Mouse (Mus musculus) midbrain, postnatal 0 days (tissue): ENCODE measurements around the gene Mrps35. TPM values are rescaled to one million over a fixed set of nuclear protein-coding genes. Genes with fewer than 3 reads are reported as not detected.

Experiments
- ATAC-seq: fragments of 200-750 bp; cut with Nextera tagmentation; 2 replicates; pipeline ENCODE4 v1.8.0; 2017; ENCODE audit warnings: moderate number of reproducible peaks, mild to moderate bottlenecking, moderate TSS enrichment, moderate library complexity; ENCODE audit not compliant: low FRiP score
- DNase-seq: peaks from one replicate; pipeline ENCODE4 v3.0.0-alpha.2; 2015; ENCODE audit warnings: low spot score
- H3K27ac ChIP-seq: fragments of 300-500 bp; sonication (generic); 2 replicates; pipeline ENCODE4 v1.5.1; 2014; ENCODE audit warnings: low read depth, mild to moderate bottlenecking, low read length, mixed read lengths
- H3K27me3 ChIP-seq: fragments of 300-500 bp; sonication (generic); 2 replicates; pipeline ENCODE4 v1.6.1; 2014; ENCODE audit warnings: low read length, control low read depth, mixed read lengths; ENCODE audit not compliant: insufficient read depth
- H3K36me3 ChIP-seq: fragments of 300-500 bp; sonication (generic); 2 replicates; pipeline ENCODE4 v1.6.1; 2014; ENCODE audit warnings: low read length, control low read depth, mixed read lengths; ENCODE audit not compliant: insufficient read depth
- H3K4me1 ChIP-seq: fragments of 300-500 bp; sonication (generic); 2 replicates; pipeline ENCODE4 v1.6.1; 2014; ENCODE audit warnings: mild to moderate bottlenecking, control low read depth, antibody characterized with exemption, low read length, mixed read lengths; ENCODE audit not compliant: insufficient read depth
- H3K4me2 ChIP-seq: fragments of 300-500 bp; sonication (generic); 2 replicates; pipeline ENCODE4 v1.6.1; 2014; ENCODE audit warnings: low read depth, mild to moderate bottlenecking, low read length, mixed read lengths; ENCODE audit not compliant: poor library complexity, severe bottlenecking
- H3K4me3 ChIP-seq: fragments of 300-500 bp; sonication (generic); 2 replicates; pipeline ENCODE4 v1.5.1; 2014; ENCODE audit warnings: low read depth, mild to moderate bottlenecking, low read length, moderate library complexity
- H3K9ac ChIP-seq: fragments of 300-500 bp; sonication (generic); replicated peaks from 2 replicates; pipeline ENCODE4 v1.6.1; 2014; ENCODE audit warnings: mild to moderate bottlenecking, low read length, moderate library complexity, mixed read lengths; ENCODE audit not compliant: poor library complexity, severe bottlenecking
- H3K9me3 ChIP-seq: fragments of 300-500 bp; sonication (generic); 2 replicates; pipeline ENCODE4 v1.6.1; 2016; ENCODE audit warnings: low read length, control low read depth
- CTCF ChIP-seq: IDR thresholded peaks from 2 replicates; pipeline ENCODE4 v1.5.1; 2016; ENCODE audit warnings: antibody characterized with exemption, mild to moderate bottlenecking
- WGBS: fragments of 180-500 bp; shearing (Covaris S2); extraction: QIAGEN DNeasy Blood & Tissue Kit; methylation state at CpG from one replicate; pipeline ENCODE4 v1.1.7; 2014; 5-methylcytosine and 5-hydroxymethylcytosine counted together
- polyA plus RNA-seq: library from polyadenylated mRNA; unstranded; fragments of >200 nt; fragmentation: Nextera tagmentation; extraction: Ambion mirVana; gene quantifications from 2 replicates; pipeline ENCODE4 v1.2.1, GENCODE M21; 2015
- total RNA-seq: library from RNA; depleted of rRNA; stranded (reverse); fragments of >200 nt; gene quantifications from 2 replicates; pipeline ENCODE4 v1.2.3, GENCODE M21; 2014

Mrps35 gene
- total and polyA plus RNA-seq, 2 experiments from 2014 or later = 8.9 to 61.0 TPM

- Histone ChIP-seq H3K36me3 (peaks cover 3% of the 10 kb centered on the region), H3K4me2 (no peak overlapping the region), H3K4me1 (no peaks in the 10 kb centered on the region), H3K9me3 (no peaks in the 10 kb centered on the region), H3K27me3 (no peaks in the 10 kb centered on the region), H3K27ac (no peak overlapping the region), H3K9ac (no peak overlapping the region), H3K4me3 (no peak overlapping the region)
- TF ChIP-seq CTCF = no peak
- ATAC-seq (no peak), DNase-seq (no peak)
- WGBS = 82% methylated on average over 6 of the region's 6 CpGs
These were observed 30.6 kb upstream of the Mrps35 start for GRCm38 (mm10) chr6:147011977-147012376.

DNA sequence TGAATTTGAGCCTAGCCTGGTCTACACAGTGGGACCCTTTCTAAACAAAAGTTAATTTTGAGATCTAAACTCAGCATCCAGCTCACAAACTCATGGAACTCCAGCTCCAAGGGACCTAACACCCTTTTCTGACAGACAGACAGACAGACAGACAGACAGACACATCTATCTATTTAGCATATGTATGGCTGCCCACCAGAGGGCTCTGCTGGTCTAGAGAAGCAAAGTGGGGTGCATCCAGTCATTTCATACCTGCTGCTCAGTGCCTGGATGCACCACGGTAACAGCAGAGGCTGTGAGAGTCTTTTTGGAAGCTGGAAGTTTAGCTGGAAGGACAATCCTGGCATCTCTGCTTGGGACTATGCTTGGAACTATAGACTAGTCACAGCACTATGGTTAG lies 29.0 kb upstream of the Mrps35 start:
- H3K9ac ChIP-seq = no peak overlapping the region
- 80% methylated on average over 1 of the region's 1 CpGs for WGBS
- DNase-seq = peak; percentile 22

GRCm38 (mm10) chr6:147017906-147018305 lies 24.7 kb upstream of the Mrps35 start:
- WGBS = 90% methylated on average over 4 of the region's 4 CpGs
- Histone ChIP-seq H3K9me3 (no peaks in the 10 kb centered on the region), H3K4me1 (no peaks in the 10 kb centered on the region), H3K4me3 (no peak overlapping the region), H3K27me3 (no peaks in the 10 kb centered on the region), H3K36me3 (peaks cover 11% of the 10 kb centered on the region), H3K27ac (no peak overlapping the region), H3K4me2 (no peak overlapping the region), H3K9ac (no peak overlapping the region)
- no peak for DNase-seq
- no peak for ATAC-seq
- TF ChIP-seq CTCF = no peak

More for the DNA sequence above, 29.0 kb upstream of the Mrps35 start:
- no peak for ATAC-seq
- no peak overlapping the region for H3K27ac ChIP-seq
- H3K4me3 ChIP-seq = no peak overlapping the region
- H3K4me1 ChIP-seq = no peaks in the 10 kb centered on the region
- H3K27me3 ChIP-seq = no peaks in the 10 kb centered on the region
- peaks cover 3% of the 10 kb centered on the region for H3K36me3 ChIP-seq
- no peaks in the 10 kb centered on the region for H3K9me3 ChIP-seq
- no peak overlapping the region for H3K4me2 ChIP-seq
- TF ChIP-seq CTCF = peak; percentile 42; the same call in 1 of the 2 replicates

DNA sequence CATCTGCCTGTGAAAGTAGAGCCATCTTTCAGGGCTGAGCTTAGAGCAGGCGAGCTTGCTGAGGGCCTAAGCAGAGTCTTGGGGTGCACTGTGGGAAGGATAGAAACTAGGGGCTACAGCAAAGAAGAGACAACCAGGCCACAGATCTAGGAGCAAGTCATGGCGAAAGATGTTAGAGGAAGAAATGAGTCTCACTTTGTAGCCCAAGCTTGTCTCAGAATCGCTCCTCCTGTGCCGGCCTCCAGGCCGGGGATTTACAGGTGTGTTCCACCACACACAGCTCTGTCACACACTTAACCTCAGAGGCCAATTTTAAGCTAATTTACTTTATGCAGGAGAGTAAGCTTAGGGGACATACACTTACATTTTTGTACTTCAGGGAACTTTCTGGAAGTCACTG lies 24.2 kb upstream of the Mrps35 start:
- H3K36me3 ChIP-seq = peaks cover 11% of the 10 kb centered on the region
- TF ChIP-seq CTCF = no peak
- no peak overlapping the region for H3K4me2 ChIP-seq
- H3K9me3 ChIP-seq = no peaks in the 10 kb centered on the region
- H3K4me1 ChIP-seq = no peaks in the 10 kb centered on the region
- H3K27me3 ChIP-seq = no peaks in the 10 kb centered on the region
- WGBS = 93% methylated on average over 5 of the region's 5 CpGs
- no peak for DNase-seq
- no peak overlapping the region for H3K27ac ChIP-seq
- ATAC-seq = no peak
- no peak overlapping the region for H3K4me3 ChIP-seq
- H3K9ac ChIP-seq = no peak overlapping the region

- no peaks in the 10 kb centered on the region for H3K4me1 ChIP-seq
- 97% methylated on average over 5 of the region's 5 CpGs for WGBS
- H3K27me3 ChIP-seq = no peaks in the 10 kb centered on the region
- H3K4me2 ChIP-seq = no peak overlapping the region
- H3K36me3 ChIP-seq = peaks cover 8% of the 10 kb centered on the region
- no peak overlapping the region for H3K27ac ChIP-seq
- no peak for TF ChIP-seq CTCF
- no peak overlapping the region for H3K9ac ChIP-seq
- H3K4me3 ChIP-seq = no peak overlapping the region
- no peaks in the 10 kb centered on the region for H3K9me3 ChIP-seq
- DNase-seq (no peak), ATAC-seq (no peak)
These were observed 21.4 kb upstream of the Mrps35 start for GRCm38 (mm10) chr6:147021181-147021580.

DNA sequence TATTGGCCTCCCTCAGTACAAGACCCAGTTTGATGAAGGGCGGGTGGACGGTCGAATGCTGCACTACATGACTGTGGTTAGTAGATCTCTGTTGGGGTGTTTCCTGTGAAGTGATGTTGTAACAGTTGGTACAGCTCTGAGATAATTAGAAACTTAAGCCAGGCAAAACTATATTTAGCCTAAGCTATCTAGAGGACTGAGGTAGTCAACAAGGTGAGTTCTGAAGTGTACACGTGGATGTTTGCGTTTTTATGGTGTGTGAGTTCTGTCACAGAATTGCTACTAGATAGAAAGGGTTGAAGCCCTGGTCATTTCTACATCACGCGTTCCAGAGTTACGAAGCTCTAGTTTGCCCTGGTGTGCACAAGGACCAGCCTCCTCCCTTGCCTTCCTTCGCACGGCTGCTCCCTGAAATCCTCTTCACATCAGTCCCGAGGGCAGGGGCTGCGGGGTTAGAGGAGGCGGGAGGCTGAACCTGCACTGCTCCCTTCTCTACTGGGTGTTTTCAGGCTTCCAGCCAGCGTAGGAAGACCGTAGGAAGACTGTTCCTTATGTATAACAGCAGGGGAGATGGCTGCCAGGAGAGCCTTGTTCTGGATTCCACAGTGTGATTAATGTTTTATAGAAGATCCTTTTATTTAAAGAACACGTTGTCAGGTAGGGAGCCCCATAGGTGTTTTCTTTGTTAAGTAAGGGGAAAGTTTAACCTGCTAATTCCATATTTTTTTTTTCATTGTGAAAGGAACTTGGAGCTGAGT lies 20.0 kb upstream of the Mrps35 start:
- TF ChIP-seq CTCF = no peak
- ATAC-seq = no peak

More for the DNA sequence above, 20.0 kb upstream of the Mrps35 start:
- Histone ChIP-seq H3K4me1 (no peaks in the 10 kb centered on the region), H3K9ac (no peak overlapping the region), H3K9me3 (no peaks in the 10 kb centered on the region), H3K27ac (no peak overlapping the region), H3K4me3 (no peak overlapping the region), H3K4me2 (no peak overlapping the region), H3K27me3 (no peaks in the 10 kb centered on the region), H3K36me3 (peaks cover 8% of the 10 kb centered on the region)
- DNase-seq = no peak
- WGBS = 85% methylated on average over 16 of the region's 16 CpGs
